Mouse (Mus musculus) thymus, adult 18-20 months (tissue): ENCODE measurements at regions not wholly inside any gene's neighbourhood (a gene's known extent, or its start where the extent isn't known, plus 50 kb on each side); places are given as distances from the start of the nearest gene placed in this dataset.
"Not testable (repeated sequence)": the region's sequence is repeated elsewhere in the genome, so short reads cannot be mapped to it uniquely, and the experiment has no call there.

ENCODE experiments used
- DNase-seq, 2 experiments: peaks; one replicate each; pipeline ENCODE4 v3.0.0; 2022; ENCODE audit warnings: mixed read lengths in 2 of 2

GRCm38 (mm10) chr9:43524947-43525565, 214.4 kb downstream of the Trim29 start:
- DNase-seq = no peak

DNA sequence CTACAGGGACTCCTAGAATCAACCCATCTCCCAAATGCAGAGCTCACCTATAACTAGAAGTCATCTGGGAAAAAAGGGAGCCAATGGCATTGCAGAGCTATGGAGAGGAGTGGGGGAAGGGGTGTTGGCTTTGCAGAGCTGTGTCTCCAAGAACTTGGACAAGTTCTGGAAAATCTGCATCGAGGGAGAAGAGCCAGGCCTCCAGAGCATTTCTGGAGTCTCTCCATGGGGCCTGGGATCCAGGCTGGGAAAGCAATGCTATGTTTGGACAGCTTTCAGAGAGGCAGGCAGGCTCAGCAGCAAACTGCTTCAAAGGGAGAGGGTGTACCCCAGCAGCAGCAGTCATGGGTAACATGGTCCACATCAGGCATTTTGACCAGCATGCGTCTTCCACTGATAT, 211.6 kb upstream of the Nectin1 start:
- DNase-seq = no peak

GRCm38 (mm10) chr9:43535967-43536366, 207.8 kb upstream of the Nectin1 start:
- no peak for DNase-seq

GRCm38 (mm10) chr9:43537121-43537520, 206.7 kb upstream of the Nectin1 start:
- no peak for DNase-seq

- no peak for DNase-seq
Observed at GRCm38 (mm10) chr9:43540131-43540530, 203.7 kb upstream of the Nectin1 start.

DNA sequence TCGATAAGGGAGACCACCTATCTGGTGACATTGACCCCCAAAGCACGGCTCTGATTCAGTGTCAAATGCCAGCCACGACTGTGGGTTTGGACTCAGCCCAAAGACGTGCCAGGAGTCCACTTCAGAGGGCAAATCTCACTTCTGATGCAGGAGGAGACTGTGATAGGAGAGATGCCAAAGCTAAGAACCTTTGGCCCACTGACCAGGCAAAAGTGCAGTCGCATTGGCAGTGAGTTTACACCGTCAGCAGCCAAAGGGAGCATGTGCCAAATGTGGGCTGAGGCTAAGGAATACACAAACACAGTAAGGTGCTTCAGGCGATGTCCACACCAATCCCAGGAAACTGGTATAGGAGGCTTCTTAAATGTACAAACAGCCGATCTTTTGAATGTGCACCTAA, 202.6 kb upstream of the Nectin1 start:
- DNase-seq = no peak

DNA sequence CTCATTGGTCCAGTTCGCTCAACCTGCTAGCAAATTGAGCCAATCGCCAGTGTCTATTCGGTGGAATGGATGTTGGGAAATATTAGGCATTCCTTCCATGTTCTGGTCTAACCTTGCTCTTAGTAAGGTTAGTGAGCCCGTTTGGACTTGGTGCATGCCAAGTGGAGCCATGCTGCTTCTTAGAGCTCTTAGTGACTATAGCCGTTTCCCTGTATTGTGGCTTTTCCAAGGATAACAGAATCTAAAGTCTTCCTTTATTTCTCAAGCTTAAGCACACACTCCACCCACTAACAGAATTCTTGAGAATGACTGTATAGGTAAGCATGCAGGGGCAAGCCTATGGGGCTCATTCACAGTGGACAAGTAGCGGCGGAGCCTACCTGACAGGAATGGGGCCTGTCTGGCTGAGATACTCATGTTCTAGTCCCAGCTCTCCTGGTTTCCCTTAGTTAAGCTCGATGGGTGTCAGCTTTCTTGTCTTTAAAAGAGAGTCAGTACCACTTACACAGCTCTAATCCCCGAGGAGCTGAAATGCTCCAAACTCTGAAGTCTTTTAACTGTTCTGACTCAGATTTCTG, 201.6 kb upstream of the Nectin1 start:
- DNase-seq = no peak

DNA sequence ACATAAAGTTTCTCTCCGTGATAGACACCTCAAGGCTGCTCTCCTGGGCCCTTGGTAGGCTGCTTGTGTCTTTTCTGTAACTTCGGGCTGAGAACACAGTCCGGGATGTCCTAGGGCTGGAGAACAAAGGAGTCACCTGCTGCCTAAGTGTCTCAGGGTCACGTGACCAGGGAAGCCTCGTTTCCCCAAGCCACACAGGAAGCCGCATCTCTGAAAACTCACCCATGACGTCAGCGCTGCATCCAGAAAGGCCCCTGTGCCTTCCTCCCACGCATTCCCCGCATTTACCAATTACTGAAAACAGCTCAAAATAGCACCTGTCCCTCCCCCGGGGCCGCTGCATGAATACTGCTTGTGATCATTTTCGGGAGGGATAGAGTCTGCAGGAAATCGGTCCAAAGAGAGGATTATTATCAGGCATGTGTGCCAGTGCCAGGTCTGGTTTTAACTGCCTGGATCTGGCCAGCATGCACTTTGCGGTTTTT, 198.7 kb upstream of the Nectin1 start:
- DNase-seq = peak; percentile 73 to 86

DNA sequence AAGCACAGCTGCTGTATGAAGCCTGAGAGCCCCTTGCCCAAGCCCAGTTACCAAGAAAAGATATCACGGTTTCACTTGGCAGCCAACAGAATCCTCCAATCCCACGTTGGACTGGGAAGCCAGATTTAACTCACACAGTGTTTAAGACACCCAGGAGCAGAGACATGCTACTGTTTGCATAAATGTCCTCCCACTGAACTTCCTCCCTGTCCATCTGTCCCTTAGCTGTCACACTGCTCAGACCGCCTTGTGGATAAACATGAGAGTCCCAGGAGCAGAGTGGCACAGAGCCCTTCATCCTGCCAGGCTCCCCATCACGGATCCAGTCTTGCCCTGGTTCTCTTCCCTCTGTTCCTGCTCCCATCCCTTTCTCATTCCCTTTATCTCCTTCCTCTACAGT, 194.9 kb upstream of the Nectin1 start:
- no peak for DNase-seq

DNA sequence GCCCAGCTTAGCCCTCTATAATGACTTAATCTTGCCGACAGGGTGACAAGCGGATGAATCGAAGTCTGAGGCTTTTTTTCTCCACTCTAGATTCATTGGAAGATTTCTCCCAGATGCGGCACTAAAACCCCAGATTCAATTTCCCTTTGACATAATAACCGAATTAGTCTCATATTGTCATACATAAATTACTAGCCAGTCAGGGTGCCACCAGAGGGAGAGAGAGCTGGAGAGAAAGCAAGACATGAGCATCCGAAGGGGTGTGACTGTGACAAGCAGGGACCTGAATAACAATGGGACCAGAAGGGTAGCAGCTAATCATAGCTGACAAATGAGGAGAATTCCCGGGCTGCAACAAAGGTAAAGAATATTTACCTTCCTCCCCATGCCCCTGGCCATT, 194.5 kb upstream of the Nectin1 start:
- no peak for DNase-seq

- DNase-seq = not testable (repeated sequence)
Observed at GRCm38 (mm10) chr9:43552758-43553157, 191.0 kb upstream of the Nectin1 start.

- no peak for DNase-seq
Observed at GRCm38 (mm10) chr9:43562016-43562415, 181.8 kb upstream of the Nectin1 start.

DNA sequence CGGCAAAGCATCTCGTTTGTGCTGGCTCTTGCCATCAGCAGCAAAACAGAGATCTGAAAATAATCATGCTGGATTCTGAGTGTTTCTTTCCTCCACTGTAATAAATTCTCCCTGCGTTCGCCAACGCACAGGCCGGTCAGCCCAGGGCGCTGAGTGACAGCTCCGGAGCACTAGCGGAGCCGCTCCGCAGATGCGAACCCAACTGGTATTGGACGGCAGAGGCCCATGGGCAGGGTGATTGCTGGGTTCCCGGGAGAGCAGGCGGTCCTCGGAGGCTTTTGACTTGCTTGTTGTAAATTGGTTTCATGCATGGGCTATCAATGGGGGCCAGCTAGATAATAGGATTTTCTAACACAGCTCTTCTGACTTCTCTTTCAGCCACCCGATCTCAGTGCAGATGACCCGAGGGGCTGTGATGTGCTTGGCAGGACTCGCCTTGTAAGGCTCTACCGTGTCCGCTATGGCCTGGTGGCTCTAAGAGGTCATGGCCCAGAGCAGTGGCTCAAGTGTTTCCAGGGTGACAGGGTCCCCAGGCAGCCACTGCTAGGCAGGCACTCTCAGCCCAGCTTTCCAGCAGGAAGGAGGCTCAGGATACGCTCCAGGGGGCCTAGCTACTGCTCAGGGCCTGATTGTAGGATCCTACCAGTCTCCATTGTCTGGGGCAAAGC, 179.4 kb upstream of the Nectin1 start:
- DNase-seq = no peak

DNA sequence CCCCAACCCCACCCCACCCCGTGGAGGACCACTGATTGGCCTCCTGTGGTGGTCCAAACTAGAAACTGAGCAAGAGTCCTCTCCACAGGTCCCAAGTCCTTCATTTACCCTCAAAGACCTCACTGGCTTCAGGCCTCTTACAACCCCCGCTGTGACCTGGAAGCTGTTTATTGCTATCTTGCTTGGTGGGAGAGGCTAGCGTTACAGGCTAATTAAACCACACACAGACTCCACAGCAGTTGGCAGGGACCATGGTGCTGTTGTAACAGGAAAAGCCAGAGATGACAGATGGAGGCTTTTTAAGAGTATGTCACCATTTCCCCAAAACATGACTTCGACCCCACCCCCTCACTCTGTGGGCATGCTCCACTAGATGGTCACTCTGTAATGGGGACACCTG, 174.9 kb upstream of the Nectin1 start:
- no peak for DNase-seq

GRCm38 (mm10) chr9:43571086-43571485, 172.7 kb upstream of the Nectin1 start:
- no peak for DNase-seq

DNA sequence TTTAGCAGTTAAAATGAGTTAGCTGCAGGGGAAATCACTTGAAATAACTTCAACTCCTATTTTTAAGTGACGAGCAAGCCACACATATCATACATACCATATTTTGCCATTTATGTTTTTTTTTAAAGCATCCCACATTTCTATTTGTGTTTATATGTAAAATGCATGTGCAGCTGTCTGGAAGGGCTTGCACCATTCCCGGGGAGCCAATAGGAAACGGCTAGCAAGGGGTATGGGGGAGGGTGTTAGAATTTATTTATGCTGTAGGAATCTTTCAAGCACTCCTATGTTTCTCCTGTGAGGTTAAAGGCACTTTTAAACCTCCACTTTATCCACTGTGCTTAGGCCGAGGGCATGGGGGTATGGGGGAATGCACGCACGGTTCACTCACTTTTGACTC, 168.1 kb upstream of the Nectin1 start:
- no peak for DNase-seq

GRCm38 (mm10) chr9:43580653-43581052, 163.1 kb upstream of the Nectin1 start:
- DNase-seq = no peak

DNA sequence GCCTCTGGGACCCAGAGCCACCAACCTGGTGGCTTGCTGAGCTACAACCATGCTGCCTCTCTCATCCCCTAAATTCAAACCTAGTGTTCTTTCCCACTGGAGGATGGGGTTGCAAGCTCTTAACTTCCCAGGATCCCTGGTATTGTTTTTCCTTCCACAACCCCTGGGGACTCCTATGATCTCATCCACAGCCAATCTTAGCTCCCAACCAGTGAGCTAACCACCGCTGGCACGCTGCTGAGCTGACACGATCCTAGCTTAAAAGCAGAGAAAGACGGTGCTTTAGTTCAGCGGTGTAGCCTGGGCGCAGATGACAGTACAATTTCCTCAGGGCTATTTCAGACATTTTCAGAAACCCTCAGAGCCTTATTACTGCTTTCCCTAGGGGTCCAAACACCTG, 158.2 kb upstream of the Nectin1 start:
- DNase-seq = no peak

DNA sequence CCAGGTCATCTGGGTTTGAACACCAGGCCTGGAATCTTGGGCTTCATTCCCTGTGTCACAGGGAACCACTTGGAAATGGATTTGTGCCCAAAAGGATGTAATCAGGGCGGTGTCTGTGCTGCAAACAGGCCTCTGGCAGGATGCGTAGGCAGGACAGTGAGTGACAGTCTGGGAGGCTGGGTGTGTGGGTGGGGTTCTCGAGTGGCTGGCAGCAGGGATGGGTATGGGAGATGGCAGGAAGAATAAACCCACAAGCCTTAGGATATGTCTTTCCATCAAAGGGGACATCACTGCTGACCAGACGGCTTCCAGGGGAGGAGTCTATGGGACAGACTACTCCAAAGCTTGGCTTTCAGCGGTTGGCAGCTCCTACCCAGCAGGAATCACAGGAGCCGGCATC, 150.5 kb upstream of the Nectin1 start:
- no peak for DNase-seq

DNA sequence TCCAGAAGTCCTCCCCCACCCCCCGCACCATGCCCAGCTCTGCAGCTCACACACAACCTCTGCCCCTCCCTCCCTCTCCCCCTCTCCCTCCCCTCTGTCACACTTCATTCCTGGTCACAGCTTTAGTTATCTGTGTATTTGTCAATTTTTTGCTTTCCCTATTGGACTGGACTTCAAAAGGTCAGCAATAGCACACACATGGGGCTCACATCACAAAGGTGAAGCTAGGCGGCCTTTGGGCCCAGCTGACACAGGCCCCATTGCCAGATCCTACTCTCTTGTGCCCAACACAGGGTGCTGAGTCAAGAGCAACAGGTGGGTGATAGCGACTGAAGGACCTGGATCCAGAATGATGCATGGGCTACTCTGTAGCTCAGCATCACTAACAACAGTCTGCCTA, 149.0 kb upstream of the Nectin1 start:
- no peak for DNase-seq

GRCm38 (mm10) chr9:43595461-43595860, 148.3 kb upstream of the Nectin1 start:
- DNase-seq = no peak

DNA sequence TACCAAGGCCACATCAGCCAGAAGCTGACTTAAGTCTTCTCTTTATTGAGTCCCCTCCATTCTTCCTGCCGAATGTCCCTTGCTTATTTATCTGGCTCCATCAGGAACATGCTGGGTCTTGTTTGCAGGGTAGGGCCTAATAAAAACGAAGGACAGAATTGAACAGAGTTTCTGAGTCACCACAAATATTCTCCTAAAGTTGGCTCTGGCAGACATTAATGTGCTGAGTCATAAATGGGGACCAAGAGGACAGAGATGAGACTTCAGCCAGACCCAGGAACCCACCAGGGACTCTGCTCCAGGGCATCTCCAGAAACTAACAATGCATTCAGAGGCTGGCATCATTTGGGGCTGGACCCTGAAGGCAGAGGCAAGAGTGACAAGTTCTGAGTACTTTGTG, 143.4 kb upstream of the Nectin1 start:
- no peak for DNase-seq

DNA sequence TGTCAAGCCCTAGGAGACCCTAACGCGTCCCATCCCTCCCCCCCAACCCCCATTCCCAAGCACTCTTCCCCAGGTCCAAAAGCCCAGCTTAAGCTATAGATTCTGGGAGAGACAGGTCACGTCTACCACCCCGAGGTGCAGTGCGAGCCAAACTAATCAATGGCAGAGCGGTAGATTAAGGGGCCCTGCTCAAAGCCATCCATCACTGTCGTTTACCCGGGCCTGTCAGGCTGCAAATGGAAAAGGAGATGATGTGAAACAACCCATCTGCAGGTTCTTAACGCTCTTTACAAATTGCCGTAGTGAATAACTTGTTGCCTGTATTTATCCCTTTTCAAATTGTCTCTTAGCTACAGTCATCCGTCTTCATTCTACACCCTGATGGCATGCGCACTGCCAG, 126.2 kb upstream of the Nectin1 start:
- no peak for DNase-seq

DNA sequence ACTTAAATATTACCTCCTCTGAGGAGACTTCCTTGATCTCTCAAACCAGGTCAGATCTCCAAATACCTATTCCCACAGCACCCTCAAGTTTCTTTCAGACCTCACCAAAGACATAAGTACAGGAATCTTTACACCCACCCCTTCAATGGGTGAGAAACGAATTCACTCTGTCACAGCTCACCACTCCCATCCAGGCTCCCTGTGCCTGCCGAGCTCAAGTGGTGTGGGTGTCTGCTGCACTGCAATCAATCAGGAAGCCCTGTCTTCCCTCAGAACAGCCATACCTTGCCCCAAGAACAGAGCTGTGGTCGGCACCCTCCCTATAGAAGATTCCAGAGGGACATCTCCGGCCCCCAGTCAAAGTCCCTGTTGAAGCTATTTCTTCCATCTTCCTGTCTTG, 116.2 kb upstream of the Nectin1 start:
- no peak for DNase-seq

- no peak for DNase-seq
Observed at GRCm38 (mm10) chr9:43628786-43629185, 115.0 kb upstream of the Nectin1 start.
